Mouse (Mus musculus): Measurements from ENCODE around the gene Hmgb1. TPM values are rescaled to one million over a fixed set of nuclear protein-coding genes. Genes with fewer than 3 reads are reported as not detected.

Gene Hmgb1
- total and polyA plus RNA-seq, 3 experiments = 227 to 899 (median 288) TPM

- Histone ChIP-seq H3K9me3 (replicated peaks; ENCODE audit: low read length) (peaks cover 2% of the 10 kb centered on the region), H3K4me2 (ENCODE audit: insufficient read depth, low read depth, poor library complexity, severe bottlenecking) (peak overlapping the region; percentile 59; the same call in 1 of the 2 replicates), H3K79me2 (replicated peaks; ENCODE audit: control insufficient read depth, extremely low read depth, insufficient read depth, poor library complexity, severe bottlenecking) (no peaks in the 10 kb centered on the region), H3K9ac (ENCODE audit: insufficient read depth, low read depth) (peak overlapping the region; percentile 64), H3K4me3 (replicated peaks in 1 of 3; ENCODE audit: low read depth in 2 of 3, low read length in 2 of 3, poor library complexity in 1 of 3) (peak overlapping the region; percentile 62 to 73 (median 65)), H3K4me1 (ENCODE audit: control insufficient read depth in 1 of 2, insufficient read depth in 2 of 2) (peaks cover 0 to 11% of the 10 kb centered on the region in 2 experiments; a peak in 1 of 4 replicates), H3K36me3 (replicated peaks in 1 of 2; ENCODE audit: control insufficient read depth in 1 of 2, insufficient read depth in 1 of 2, low read length in 1 of 2) (no peaks in the 10 kb centered on the region), H3K27ac (ENCODE audit: insufficient read depth, low read depth) (no peak overlapping the region), H3K27me3 (replicated peaks) (no peaks in the 10 kb centered on the region)
- dilution Hi-C loops (cut with MboI; ENCODE audit: extremely low pct_ligation_motif_present, extremely low pct_unique_long_range_greater_than_20kb, low sequenced_read_pairs) = no loop called here
- no peak for DNase-seq (ENCODE audit: extremely low read depth)
- TF ChIP-seq MYC (IDR thresholded peaks at IDR 0.05; ENCODE audit: low read depth, low read length) (no peak), CHD2 (IDR thresholded peaks at IDR 0.05; ENCODE audit: low read length) (0 out of 2 replicates have a peak, but pooled peaks have one; percentile 13), CHD1 (IDR thresholded peaks at IDR 0.05; ENCODE audit: low read depth, low read length) (no peak)
- in situ Hi-C loops (cut with MboI; ENCODE audit: low pct_ligation_motif_present, low pct_unique_long_range_greater_than_20kb, low sequenced_read_pairs) = no loop called here
These were observed 45.5 kb upstream of the Hmgb1 start for GRCm38 (mm10) chr5:149229619-149230339.

GRCm38 (mm10) chr5:149228700-149229618 is 44.7 kb upstream of the Hmgb1 start:
- peak overlapping the region; percentile 59; the same call in 1 of the 2 replicates for H3K4me2 ChIP-seq (ENCODE audit: insufficient read depth, low read depth, poor library complexity, severe bottlenecking)
- dilution Hi-C loops (cut with MboI; ENCODE audit: extremely low pct_ligation_motif_present, extremely low pct_unique_long_range_greater_than_20kb, low sequenced_read_pairs) = no loop called here
- in situ Hi-C loops (cut with MboI; ENCODE audit: low pct_ligation_motif_present, low pct_unique_long_range_greater_than_20kb, low sequenced_read_pairs) = no loop called here
- DNase-seq (ENCODE audit: extremely low read depth) = peak; percentile 93
- H3K27ac ChIP-seq (ENCODE audit: insufficient read depth, low read depth) = no peak overlapping the region
- peaks cover 2% of the 10 kb centered on the region for H3K9me3 ChIP-seq (replicated peaks; ENCODE audit: low read length)
- no peaks in the 10 kb centered on the region for H3K27me3 ChIP-seq (replicated peaks)
- H3K79me2 ChIP-seq (replicated peaks; ENCODE audit: control insufficient read depth, extremely low read depth, insufficient read depth, poor library complexity, severe bottlenecking) = no peaks in the 10 kb centered on the region
- peak overlapping the region; percentile 64 for H3K9ac ChIP-seq (ENCODE audit: insufficient read depth, low read depth)
- H3K4me3 ChIP-seq (replicated peaks in 1 of 3; ENCODE audit: low read depth in 2 of 3, low read length in 2 of 3, poor library complexity in 1 of 3) = peak overlapping the region; percentile 62 to 73 (median 65)
- H3K4me1 ChIP-seq (ENCODE audit: control insufficient read depth in 1 of 2, insufficient read depth in 2 of 2) = peaks cover 5 to 19% of the 10 kb centered on the region in 2 experiments
- H3K36me3 ChIP-seq (replicated peaks in 1 of 2; ENCODE audit: control insufficient read depth in 1 of 2, insufficient read depth in 1 of 2, low read length in 1 of 2) = no peaks in the 10 kb centered on the region
- TF ChIP-seq KAT2A (IDR thresholded peaks at IDR 0.05; ENCODE audit: insufficient replicate concordance, low read length) (peak; percentile 88; the same call in 1 of the 2 replicates), HCFC1 (IDR thresholded peaks at IDR 0.05; ENCODE audit: low read depth, low read length) (peak; percentile 33; the same call in 1 of the 2 replicates), IRF4 (IDR thresholded peaks at IDR 0.05; ENCODE audit: low read depth, low read length) (peak; percentile 63), MXI1 (IDR thresholded peaks at IDR 0.05; ENCODE audit: low read depth, low read length) (peak; percentile 61; the same call in 1 of the 2 replicates), E2F4 (IDR thresholded peaks at IDR 0.05; ENCODE audit: insufficient replicate concordance, low read depth, low read length) (no peak), CHD1 (IDR thresholded peaks at IDR 0.05; ENCODE audit: low read depth, low read length) (no peak), ZKSCAN1 (IDR thresholded peaks at IDR 0.05; ENCODE audit: borderline replicate concordance, low read depth, low read length) (no peak), PAX5 (IDR thresholded peaks at IDR 0.05; ENCODE audit: low read length) (no peak), ELF1 (IDR thresholded peaks at IDR 0.05; ENCODE audit: low read depth, low read length) (peak; percentile 99), USF2 (conservative IDR thresholded peaks at IDR 0.05; ENCODE audit: low read depth, low read length) (no peak), EP300 (IDR thresholded peaks at IDR 0.05; ENCODE audit: low read length) (no peak), POLR2AphosphoS2 (IDR thresholded peaks at IDR 0.05; ENCODE audit: low read depth, low read length) (no peak), MYC (IDR thresholded peaks at IDR 0.05; ENCODE audit: low read depth, low read length) (no peak), ZMIZ1 (IDR thresholded peaks at IDR 0.05; ENCODE audit: low read depth, low read length) (no peak), MAFK (IDR thresholded peaks at IDR 0.05; ENCODE audit: insufficient replicate concordance, low read length) (peak; percentile 94), RAD21 (IDR thresholded peaks at IDR 0.05; ENCODE audit: low read depth, low read length) (no peak), MAZ (IDR thresholded peaks at IDR 0.05; ENCODE audit: low read depth, low read length) (peak; percentile 77), TBP (conservative IDR thresholded peaks at IDR 0.05; ENCODE audit: low read depth, low read length) (peak; percentile 99), GABPA (IDR thresholded peaks at IDR 0.05; ENCODE audit: insufficient replicate concordance, low read depth, low read length) (no peak), ZC3H11A (IDR thresholded peaks at IDR 0.05; ENCODE audit: low read depth, low read length) (no peak), JUND (conservative IDR thresholded peaks at IDR 0.05; ENCODE audit: low read depth, low read length) (no peak), SIN3A (IDR thresholded peaks at IDR 0.05; ENCODE audit: low read length) (0 out of 2 replicates have a peak, but pooled peaks have one; percentile 62), ZNF384 (IDR thresholded peaks at IDR 0.05; ENCODE audit: low read depth, low read length) (no peak), JUN (IDR thresholded peaks at IDR 0.05; ENCODE audit: insufficient read depth, low read depth, low read length) (no peak), NELFE (IDR thresholded peaks at IDR 0.05; ENCODE audit: low read depth, low read length) (peak; percentile 66; the same call in 1 of the 2 replicates), CTCF (conservative IDR thresholded peaks at IDR 0.05 in 1 of 2, IDR thresholded peaks at IDR 0.05 in 1 of 2; ENCODE audit: low read depth in 2 of 2, low read length in 2 of 2) (no peak), BHLHE40 (IDR thresholded peaks at IDR 0.05; ENCODE audit: low read depth, low read length) (no peak)

Measured in CH12.LX (cell line).